Mouse (Mus musculus) midbrain, embryonic 15.5 days (tissue): ENCODE results near the gene Morn5. TPM values are rescaled to one million over a fixed set of nuclear protein-coding genes. Genes with fewer than 3 reads are reported as not detected.

Experiments used
- ATAC-seq: fragments of 200-750 bp; cut with Nextera tagmentation; replicated peaks from 2 replicates; pipeline ENCODE4 v1.8.0; 2017; ENCODE audit warnings: moderate TSS enrichment
- H3K27ac ChIP-seq: fragments of 300-500 bp; sonication (generic); 2 replicates; pipeline ENCODE4 v1.5.1; 2015; ENCODE audit warnings: mild to moderate bottlenecking, inconsistent platforms
- H3K27me3 ChIP-seq: fragments of 300-500 bp; sonication (generic); replicated peaks from 2 replicates; pipeline ENCODE4 v1.6.1; 2015; ENCODE audit warnings: inconsistent platforms
- H3K36me3 ChIP-seq: fragments of 300-500 bp; sonication (generic); replicated peaks from 2 replicates; pipeline ENCODE4 v1.6.1; 2015; ENCODE audit warnings: inconsistent platforms
- H3K4me1 ChIP-seq: fragments of 300-500 bp; sonication (generic); 2 replicates; pipeline ENCODE4 v1.6.1; 2015; ENCODE audit warnings: inconsistent platforms
- H3K4me2 ChIP-seq: fragments of 300-500 bp; sonication (generic); 2 replicates; pipeline ENCODE4 v1.6.1; 2015; ENCODE audit warnings: inconsistent platforms, mild to moderate bottlenecking, moderate library complexity
- H3K4me3 ChIP-seq: fragments of 300-500 bp; sonication (generic); 2 replicates; pipeline ENCODE4 v1.5.1; 2015; ENCODE audit warnings: mild to moderate bottlenecking, inconsistent platforms
- H3K9ac ChIP-seq: fragments of 300-500 bp; sonication (generic); 2 replicates; pipeline ENCODE4 v1.6.1; 2015; ENCODE audit warnings: mild to moderate bottlenecking, inconsistent platforms
- H3K9me3 ChIP-seq: fragments of 300-500 bp; sonication (generic); 2 replicates; pipeline ENCODE4 v1.6.1; 2016; ENCODE audit warnings: inconsistent platforms
- WGBS: fragments of 180-500 bp; shearing (Covaris S2); methylation state at CpG from one replicate; pipeline ENCODE4 v1.1.7; 2015; ENCODE audit warnings: mixed read lengths; 5-methylcytosine and 5-hydroxymethylcytosine counted together
- polyA plus RNA-seq: library from polyadenylated mRNA; unstranded; fragments of >200 nt; fragmentation: Nextera tagmentation; extraction: Ambion mirVana; gene quantifications from 2 replicates; pipeline ENCODE4 v1.2.1, GENCODE M21; 2015

Morn5 gene
- polyA plus RNA-seq: 2.0 and 3.7 TPM in 2 replicates

GRCm38 (mm10) chr2:36048748-36049566 is at the start of gene Morn5, which contains the start of gene Ndufa8:
Morn5 (plus strand) TSS chr2:36049458.
Ndufa8 (minus strand) TSS chr2:36049406.
- WGBS: under 1% methylated on average over 44 of the region's 44 CpGs

GRCm38 (mm10) chr2:36000390-36000789 is 48.9 kb upstream of the Morn5 start:
- no peaks in the 10 kb centered on the region for H3K4me1 ChIP-seq
- no peaks in the 10 kb centered on the region for H3K27me3 ChIP-seq
- no peak overlapping the region for H3K9ac ChIP-seq
- no peak overlapping the region for H3K4me2 ChIP-seq
- 61% methylated on average over 1 of the region's 1 CpGs for WGBS
- ATAC-seq: no peak
- H3K36me3 ChIP-seq: no peaks in the 10 kb centered on the region
- H3K4me3 ChIP-seq: no peak overlapping the region
- no peak overlapping the region for H3K27ac ChIP-seq
- no peaks in the 10 kb centered on the region for H3K9me3 ChIP-seq

More at GRCm38 (mm10) chr2:36048748-36049566, at the start of gene Morn5, which contains the start of gene Ndufa8:
- peak within 1 kb of the TSS; percentile 56 for H3K4me3 ChIP-seq
- no peaks in the 10 kb centered on the region for H3K9me3 ChIP-seq
- peak within 1 kb of the TSS; percentile 53 for H3K27ac ChIP-seq
- H3K27me3 ChIP-seq: no peaks in the 10 kb centered on the region
- 0 out of 2 replicates have a peak, but pooled peaks cover 3% of the 10 kb centered on the region for H3K36me3 ChIP-seq
- H3K4me1 ChIP-seq: peaks cover 20% of the 10 kb centered on the region
- H3K4me2 ChIP-seq: peak within 1 kb of the TSS; percentile 61
- peak within 1 kb of the TSS; percentile 67 for H3K9ac ChIP-seq
- peak; percentile 98 for ATAC-seq

DNA sequence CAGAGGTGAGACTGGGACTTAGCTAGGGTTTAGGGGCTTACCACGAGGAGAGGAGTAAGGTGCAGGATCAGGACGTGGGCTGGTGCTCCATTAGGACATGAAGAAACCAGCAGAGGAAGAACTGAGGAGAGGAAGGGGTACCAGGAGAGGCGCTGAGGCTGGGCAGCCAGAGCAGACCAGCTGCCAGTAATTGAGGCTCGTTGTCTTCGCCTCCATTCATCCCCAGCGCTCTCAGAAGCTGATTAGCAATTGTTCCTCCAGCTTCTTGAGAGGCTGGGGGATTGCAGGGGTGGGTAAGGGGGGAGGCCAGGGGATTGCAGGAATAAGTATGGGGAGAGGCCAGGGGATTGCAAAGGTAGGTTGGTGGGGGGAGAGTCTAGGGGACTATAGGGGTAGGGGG is 47.1 kb upstream of the Morn5 start:
- Histone ChIP-seq H3K4me2 (no peak overlapping the region), H3K9me3 (no peaks in the 10 kb centered on the region), H3K27ac (no peak overlapping the region), H3K27me3 (no peaks in the 10 kb centered on the region), H3K4me1 (no peaks in the 10 kb centered on the region), H3K9ac (no peak overlapping the region), H3K4me3 (no peak overlapping the region), H3K36me3 (no peaks in the 10 kb centered on the region)
- ATAC-seq: no peak
- 27% methylated on average over 6 of the region's 6 CpGs for WGBS

DNA sequence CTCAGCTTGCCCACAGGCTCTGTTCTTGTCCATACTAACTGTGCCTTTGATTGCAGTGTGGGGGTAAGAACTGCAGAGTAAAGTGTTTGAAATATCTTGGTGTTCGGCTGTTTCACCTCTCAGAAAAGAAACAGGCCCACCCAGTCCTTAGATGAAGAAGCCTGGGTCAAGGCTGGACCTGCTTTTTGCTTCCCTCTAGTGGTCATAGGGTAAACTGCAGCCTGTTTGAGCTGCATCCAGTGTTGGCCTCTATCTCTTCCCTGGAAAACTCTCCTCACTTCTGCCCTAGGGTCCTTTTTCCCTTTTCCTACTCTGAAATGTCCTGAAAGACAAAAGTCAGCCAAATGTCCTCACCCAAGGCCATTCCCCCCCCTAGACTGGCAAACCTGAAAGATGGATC is 41.2 kb upstream of the Morn5 start:
- WGBS: 33% methylated on average over 1 of the region's 1 CpGs
- H3K27ac ChIP-seq: no peak overlapping the region

DNA sequence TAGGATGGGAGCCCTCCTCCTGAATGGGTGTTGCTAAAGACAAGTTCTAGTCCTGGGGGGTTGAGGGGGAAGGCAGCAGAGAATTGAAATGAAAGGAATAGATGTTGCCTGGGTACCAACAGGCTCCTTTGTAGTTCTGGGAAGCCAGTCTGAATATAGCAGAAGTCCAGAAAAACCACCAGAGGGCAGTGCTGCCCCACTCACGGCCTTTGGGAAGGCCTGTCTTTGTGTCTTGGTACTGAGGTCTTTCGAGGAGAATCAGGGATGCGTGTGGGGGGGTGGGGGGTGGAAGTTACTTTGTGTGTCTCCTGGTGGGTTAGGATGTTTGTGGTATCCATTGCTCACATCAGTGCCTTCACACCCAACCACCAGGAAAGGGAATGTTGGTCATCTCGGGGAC is 39.9 kb upstream of the Morn5 start:
- no peaks in the 10 kb centered on the region for H3K9me3 ChIP-seq
- no peak overlapping the region for H3K27ac ChIP-seq
- no peak overlapping the region for H3K4me2 ChIP-seq
- peaks cover 10% of the 10 kb centered on the region; the same call in 1 of the 2 replicates for H3K27me3 ChIP-seq
- ATAC-seq: peak; percentile 57
- 24% methylated on average over 4 of the region's 4 CpGs for WGBS
- no peak overlapping the region for H3K4me3 ChIP-seq
- no peaks in the 10 kb centered on the region for H3K36me3 ChIP-seq
- H3K9ac ChIP-seq: no peak overlapping the region
- peaks cover 12% of the 10 kb centered on the region for H3K4me1 ChIP-seq

More for the DNA sequence above, 41.2 kb upstream of the Morn5 start:
- no peak for ATAC-seq
- Histone ChIP-seq H3K36me3 (no peaks in the 10 kb centered on the region), H3K4me1 (peaks cover 12% of the 10 kb centered on the region), H3K4me3 (no peak overlapping the region), H3K4me2 (no peak overlapping the region), H3K27me3 (peaks cover 10% of the 10 kb centered on the region; the same call in 1 of the 2 replicates), H3K9me3 (no peaks in the 10 kb centered on the region), H3K9ac (no peak overlapping the region)

- peaks cover 10% of the 10 kb centered on the region; the same call in 1 of the 2 replicates for H3K27me3 ChIP-seq
- peak overlapping the region; percentile 50; the same call in 1 of the 2 replicates for H3K9ac ChIP-seq
- peak overlapping the region; percentile 84 for H3K4me2 ChIP-seq
- H3K4me1 ChIP-seq: peaks cover 12% of the 10 kb centered on the region
- H3K36me3 ChIP-seq: no peaks in the 10 kb centered on the region
- no peak for ATAC-seq
- 44% methylated on average over 8 of the region's 8 CpGs for WGBS
- peak overlapping the region; percentile 50; the same call in 1 of the 2 replicates for H3K4me3 ChIP-seq
- no peak overlapping the region for H3K27ac ChIP-seq
- H3K9me3 ChIP-seq: no peaks in the 10 kb centered on the region
Observed at GRCm38 (mm10) chr2:36010579-36010978, 38.7 kb upstream of the Morn5 start.

DNA sequence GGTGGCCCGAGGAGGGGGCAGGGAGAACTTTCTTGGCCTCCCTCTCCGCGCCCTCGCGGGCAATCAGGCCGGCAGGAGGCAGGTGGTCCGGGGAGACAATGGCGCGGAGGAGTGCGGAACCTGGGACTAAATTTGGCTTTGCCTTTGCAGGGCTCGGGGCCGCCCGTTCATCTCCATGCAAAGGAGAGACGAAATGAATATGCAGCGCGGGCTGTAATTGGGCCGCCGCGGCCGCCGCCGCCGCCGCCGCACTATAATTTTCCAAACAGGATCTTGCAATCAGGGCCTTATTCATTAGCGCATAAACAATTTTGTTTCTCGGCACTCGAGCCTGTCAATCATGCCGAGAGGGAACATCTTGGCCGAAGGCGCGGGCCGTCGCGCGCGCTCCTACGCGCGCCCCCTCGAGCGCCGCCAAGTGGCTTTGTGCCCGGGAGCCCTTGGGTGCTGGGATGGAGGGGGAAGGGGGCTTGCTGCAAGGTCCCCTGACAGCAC is 37.9 kb upstream of the Morn5 start:
- no peaks in the 10 kb centered on the region for H3K36me3 ChIP-seq
- peaks cover 10% of the 10 kb centered on the region; the same call in 1 of the 2 replicates for H3K27me3 ChIP-seq
- peak overlapping the region; percentile 84 for H3K4me2 ChIP-seq
- H3K9me3 ChIP-seq: no peaks in the 10 kb centered on the region
- H3K4me3 ChIP-seq: peak overlapping the region; percentile 50
- under 1% methylated on average over 44 of the region's 44 CpGs for WGBS
- H3K9ac ChIP-seq: peak overlapping the region; percentile 50
- ATAC-seq: peak; percentile 11; the same call in 1 of the 2 replicates
- no peak overlapping the region for H3K27ac ChIP-seq
- H3K4me1 ChIP-seq: peaks cover 12% of the 10 kb centered on the region

DNA sequence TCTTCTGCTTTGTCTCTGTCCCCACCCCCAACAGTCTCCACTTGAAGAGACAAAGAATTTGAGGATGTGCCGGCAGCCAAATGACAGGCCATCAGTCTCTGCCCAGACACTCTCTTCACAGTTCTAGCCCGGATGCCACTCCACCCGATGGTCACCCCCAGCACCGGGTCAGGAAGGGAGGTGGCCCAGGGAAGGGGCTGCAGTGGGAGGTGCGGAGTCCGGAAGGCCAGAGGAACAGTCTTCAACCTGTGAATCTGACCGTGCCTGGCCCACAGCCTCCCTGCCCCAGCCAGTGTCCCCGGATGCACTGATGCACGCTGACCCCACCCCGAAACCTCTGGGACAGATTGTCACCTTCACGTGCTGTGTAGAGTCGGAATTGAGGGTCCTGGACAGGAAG is 36.2 kb upstream of the Morn5 start:
- no peak for ATAC-seq
- H3K9ac ChIP-seq: no peak overlapping the region
- H3K36me3 ChIP-seq: no peaks in the 10 kb centered on the region
- H3K4me3 ChIP-seq: no peak overlapping the region
- 69% methylated on average over 12 of the region's 12 CpGs for whole genome bisulfite sequencing
- H3K4me2 ChIP-seq: no peak overlapping the region
- H3K9me3 ChIP-seq: no peaks in the 10 kb centered on the region
- peaks cover 12% of the 10 kb centered on the region for H3K4me1 ChIP-seq
- H3K27ac ChIP-seq: no peak overlapping the region
- peaks cover 10% of the 10 kb centered on the region; the same call in 1 of the 2 replicates for H3K27me3 ChIP-seq

- Histone ChIP-seq H3K4me3 (peak overlapping the region; percentile 35), H3K4me1 (peaks cover 11% of the 10 kb centered on the region), H3K4me2 (peak overlapping the region; percentile 54), H3K9ac (no peak overlapping the region), H3K36me3 (no peaks in the 10 kb centered on the region), H3K9me3 (no peaks in the 10 kb centered on the region), H3K27ac (no peak overlapping the region), H3K27me3 (no peaks in the 10 kb centered on the region)
- WGBS: 8% methylated on average over 32 of the region's 32 CpGs
- ATAC-seq: peak; percentile 88
Observed at GRCm38 (mm10) chr2:36021385-36022159, 27.7 kb upstream of the Morn5 start.

DNA sequence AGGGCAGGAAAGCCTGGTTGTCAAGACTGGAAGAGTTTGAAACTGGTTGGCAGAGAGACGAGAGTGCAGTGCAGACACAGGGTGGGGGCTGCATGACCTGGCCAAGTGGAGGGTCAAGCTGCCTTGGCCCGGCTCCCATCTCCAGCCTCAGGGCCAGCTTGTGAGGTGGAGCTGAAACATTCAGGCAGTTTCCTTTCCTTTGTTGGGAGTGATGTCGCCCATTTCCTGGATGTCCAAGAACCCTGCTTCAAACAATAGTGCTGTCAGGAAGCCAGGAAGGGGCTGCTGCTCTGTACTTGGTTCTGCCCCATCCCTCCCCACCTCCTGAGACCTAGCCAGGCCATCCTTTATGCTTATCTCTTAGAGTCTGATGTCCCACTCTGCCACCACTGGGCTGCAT is 26.0 kb upstream of the Morn5 start:
- Histone ChIP-seq H3K4me3 (no peak overlapping the region), H3K9ac (no peak overlapping the region), H3K4me1 (peaks cover 11% of the 10 kb centered on the region), H3K4me2 (no peak overlapping the region), H3K27ac (no peak overlapping the region), H3K36me3 (no peaks in the 10 kb centered on the region), H3K27me3 (no peaks in the 10 kb centered on the region), H3K9me3 (no peaks in the 10 kb centered on the region)
- no peak for ATAC-seq
- WGBS: 69% methylated on average over 3 of the region's 3 CpGs

DNA sequence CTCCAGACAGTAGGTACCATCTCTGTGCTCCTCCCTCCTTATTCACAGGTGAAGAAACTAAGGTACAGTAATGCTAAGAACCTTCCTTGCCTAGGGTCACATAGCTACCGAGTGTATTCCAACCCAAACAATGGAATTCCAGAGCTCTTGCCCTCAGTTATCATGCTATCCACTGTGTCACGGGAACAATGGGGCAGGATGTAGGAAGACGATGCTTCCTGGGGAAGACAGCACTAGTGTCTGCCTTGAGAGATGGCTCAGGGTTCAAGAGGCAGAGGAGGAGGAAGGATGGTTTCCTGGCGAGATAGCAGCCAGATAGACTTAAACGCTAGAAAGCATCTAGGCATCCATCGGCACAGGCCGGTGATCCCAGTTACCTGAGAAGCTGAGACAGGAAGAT is 16.4 kb upstream of the Morn5 start:
- Histone ChIP-seq H3K27ac (no peak overlapping the region), H3K4me3 (no peak overlapping the region), H3K4me2 (no peak overlapping the region), H3K9me3 (no peaks in the 10 kb centered on the region), H3K4me1 (no peaks in the 10 kb centered on the region), H3K27me3 (no peaks in the 10 kb centered on the region), H3K36me3 (peaks cover 10% of the 10 kb centered on the region; the same call in 1 of the 2 replicates), H3K9ac (no peak overlapping the region)
- ATAC-seq: no peak
- 83% methylated on average over 7 of the region's 7 CpGs for WGBS

- WGBS: 76% methylated on average over 7 of the region's 7 CpGs
- H3K4me1 ChIP-seq: no peaks in the 10 kb centered on the region
- no peaks in the 10 kb centered on the region for H3K27me3 ChIP-seq
- H3K36me3 ChIP-seq: peaks cover 17% of the 10 kb centered on the region; the same call in 1 of the 2 replicates
- no peak overlapping the region for H3K27ac ChIP-seq
- H3K4me2 ChIP-seq: no peak overlapping the region
- H3K4me3 ChIP-seq: no peak overlapping the region
- no peak overlapping the region for H3K9ac ChIP-seq
- ATAC-seq: no peak
- no peaks in the 10 kb centered on the region for H3K9me3 ChIP-seq
Observed at GRCm38 (mm10) chr2:36033966-36034365, 15.3 kb upstream of the Morn5 start.
